Mouse (Mus musculus) kidney, adult 2 months (tissue): ENCODE data around the gene Raph1.

ENCODE experiments used
- CTCF ChIP-seq: fragments of 200-500 bp; conservative IDR thresholded peaks from 2 replicates; pipeline ENCODE4 v1.5.1; 2011; ENCODE audit warnings: low read depth, mild to moderate bottlenecking, control low read depth, low read length, moderate library complexity, mixed read lengths; ENCODE audit not compliant: insufficient read depth, insufficient read length
- POLR2A ChIP-seq: fragments of 200-500 bp; IDR thresholded peaks from one replicate; pipeline ENCODE4 v1.6.1; 2011; ENCODE audit warnings: low read depth, low read length, control low read depth

DNA sequence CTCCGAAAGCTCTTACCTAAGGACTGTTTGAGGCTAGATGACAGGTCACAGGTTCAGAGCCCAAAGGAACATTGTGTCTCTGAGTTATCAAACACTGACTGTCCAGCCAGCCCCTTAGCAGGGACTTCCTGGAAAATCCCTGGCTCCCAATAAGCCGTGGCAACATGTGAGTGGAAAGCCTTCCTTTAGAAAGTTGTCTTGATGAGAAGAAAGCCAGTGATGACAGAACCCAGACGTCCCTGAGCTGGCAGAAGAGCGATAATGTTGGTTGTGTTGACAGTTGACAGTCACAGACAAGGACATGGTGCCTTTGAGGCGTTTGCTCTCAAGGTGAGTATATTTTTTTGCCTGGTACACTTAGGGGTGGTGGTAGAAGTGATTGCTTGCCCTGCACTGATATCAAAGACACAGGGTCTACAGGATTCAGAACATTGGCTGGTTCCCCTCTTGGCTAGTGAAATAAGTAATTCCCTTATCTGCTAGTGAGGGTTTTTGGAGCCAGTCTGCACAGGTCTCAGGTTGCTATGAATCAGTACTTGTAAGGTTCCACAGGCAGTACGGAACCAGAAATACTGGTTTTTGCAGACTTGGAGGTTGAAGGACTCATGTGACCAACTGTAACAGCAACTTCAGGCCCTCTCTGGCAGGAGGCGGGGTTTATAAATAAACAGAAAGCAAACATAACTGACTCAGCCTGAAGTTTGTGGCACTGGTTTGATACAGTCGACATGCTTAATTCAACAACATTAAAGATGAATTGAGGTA lies 42.3 kb upstream of the Raph1 start:
- no peak for TF ChIP-seq POLR2A
- no peak for TF ChIP-seq CTCF
